Comparison of ENCODE assay signal across 26 mouse cellular contexts in the genomic region with DNA sequence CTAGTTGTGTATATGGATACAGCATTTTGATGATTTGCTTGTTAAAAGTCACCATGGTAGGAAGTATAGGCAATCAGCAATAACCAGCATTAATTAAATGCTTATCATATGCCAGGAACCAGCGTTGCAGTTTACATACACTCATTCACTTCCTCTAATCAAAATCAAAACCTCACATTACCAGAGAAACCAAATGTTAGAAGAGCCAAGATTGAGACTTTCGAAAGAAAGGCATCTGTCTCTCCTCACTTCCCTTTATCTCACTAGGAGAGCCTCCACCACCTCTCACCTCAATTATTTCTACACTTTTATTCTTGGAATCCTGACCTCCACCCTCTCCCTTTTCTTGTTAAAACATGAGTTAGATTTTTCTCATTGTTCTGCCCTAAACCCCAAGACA. TPM values are rescaled to one million over a fixed set of nuclear protein-coding genes. Genes with fewer than 3 reads are reported as not detected.
A peak's percentile ranks its signal among the peaks of the same experiment; 100 is the strongest.
DNase-seq lines count a peak whose midpoint lies in the region; ATAC-seq and TF ChIP-seq lines count a peak whose summit lies in the region.
"Had no signal": no experiment of that assay in that cellular context is flagged by ENCODE, and none has a peak within 500 bp of the region (broad histone marks: within the 10 kb centered on the region; RNA-seq: fewer than 3 reads in every experiment).

No protein-coding gene starts in this region.

- intact Hi-C loops in left cerebral cortex, postnatal 14 days (cut with DNase I), result no loop called here

- no peak overlapping the region for H3K4me3 ChIP-seq in forebrain, embryonic 15.5 days
- no peak overlapping the region for H3K4me3 ChIP-seq in forebrain, postnatal 0 days (ENCODE audit: low read depth, low read length)
- H3K4me3 ChIP-seq: embryonic facial prominence, embryonic 10.5 days; embryonic facial prominence, embryonic 12.5 days; forebrain, embryonic 13.5 days had no signal

- no peaks in the 10 kb centered on the region for H3K36me3 ChIP-seq in forebrain, embryonic 15.5 days
- no peaks in the 10 kb centered on the region for H3K36me3 ChIP-seq in forebrain, postnatal 0 days (ENCODE audit: insufficient read depth)
- H3K36me3 ChIP-seq in splenic B cell, adult 2 months (ENCODE audit: control insufficient read depth, insufficient read depth, low read length, poor library complexity, severe bottlenecking), result no peaks in the 10 kb centered on the region
- H3K36me3 ChIP-seq: embryonic facial prominence, embryonic 10.5 days; embryonic facial prominence, embryonic 12.5 days; G1E had no signal

- peaks cover 22% of the 10 kb centered on the region for H3K4me1 ChIP-seq in forebrain, embryonic 15.5 days
- H3K4me1 ChIP-seq in forebrain, postnatal 0 days (ENCODE audit: insufficient read depth), result peaks cover 5% of the 10 kb centered on the region
- H3K4me1 ChIP-seq: embryonic facial prominence, embryonic 10.5 days; embryonic facial prominence, embryonic 12.5 days had no signal

- TF ChIP-seq CTCF in forebrain, postnatal 0 days (IDR thresholded peaks at IDR 0.05; ENCODE audit: low read depth), result no peak

- H3K9ac ChIP-seq in forebrain, embryonic 15.5 days (replicated peaks), result no peak overlapping the region
- no peak overlapping the region for H3K9ac ChIP-seq in forebrain, postnatal 0 days
- H3K9ac ChIP-seq: embryonic facial prominence, embryonic 12.5 days; forebrain, embryonic 13.5 days had no signal

- H3K9me3 ChIP-seq in forebrain, embryonic 15.5 days, result no peaks in the 10 kb centered on the region
- H3K9me3 ChIP-seq in forebrain, postnatal 0 days (ENCODE audit: low read length), result no peaks in the 10 kb centered on the region
- H3K9me3 ChIP-seq: embryonic facial prominence, embryonic 10.5 days; embryonic facial prominence, embryonic 12.5 days; forebrain, embryonic 13.5 days; G1E had no signal

- H3K4me2 ChIP-seq in forebrain, embryonic 15.5 days (replicated peaks), result no peak overlapping the region
- no peak overlapping the region for H3K4me2 ChIP-seq in forebrain, postnatal 0 days (ENCODE audit: low read depth)
- H3K4me2 ChIP-seq: embryonic facial prominence, embryonic 12.5 days; forebrain, embryonic 13.5 days had no signal

- peak overlapping the region; percentile 19; the same call in 1 of the 2 replicates for H3K27ac ChIP-seq in forebrain, embryonic 15.5 days (replicated peaks)
- H3K27ac ChIP-seq in forebrain, postnatal 0 days (ENCODE audit: low read depth, low read length), result no peak overlapping the region
- H3K27ac ChIP-seq: embryonic facial prominence, embryonic 10.5 days; embryonic facial prominence, embryonic 12.5 days; forebrain, embryonic 13.5 days had no signal

- 52% methylated on average over 2 of the region's 2 CpGs for WGBS in forebrain, embryonic 15.5 days
- WGBS in forebrain, postnatal 0 days, result 36% methylated on average over 2 of the region's 2 CpGs

- ATAC-seq in forebrain, embryonic 15.5 days (replicated peaks), result no peak
- no peak for ATAC-seq in forebrain, postnatal 0 days
- ATAC-seq in megakaryocyte, adult 5-6 weeks (ENCODE audit: poor library complexity, severe bottlenecking), result peak; percentile 56
- ATAC-seq in monocyte, adult 5-6 weeks (replicated peaks; ENCODE audit: insufficient number of reproducible peaks, low FRiP score, low TSS enrichment, poor library complexity, severe bottlenecking), result no peak
- ATAC-seq: activated CD4-positive, CD25-positive, alpha-beta regulatory T cell, adult 4 months; CD4-positive, CD25-positive, alpha-beta regulatory T cell, adult 4 months; forebrain, embryonic 13.5 days; forebrain, embryonic 16.5 days; Patski had no signal

- H3K27me3 ChIP-seq in forebrain, embryonic 15.5 days, result no peaks in the 10 kb centered on the region
- H3K27me3 ChIP-seq in forebrain, postnatal 0 days (ENCODE audit: insufficient read depth, low read length), result no peaks in the 10 kb centered on the region
- no peaks in the 10 kb centered on the region for H3K27me3 ChIP-seq in splenic B cell, adult 2 months (ENCODE audit: control insufficient read depth, insufficient read depth, low read length, poor library complexity, severe bottlenecking)
- H3K27me3 ChIP-seq: CH12.LX; embryonic facial prominence, embryonic 12.5 days; forebrain, embryonic 13.5 days; Patski had no signal

- DNase-seq in forebrain, postnatal 0 days, result no peak
- peak; percentile 28 for DNase-seq in lung, postnatal 36 days
- DNase-seq in lung, postnatal 10 days, result no peak
- peak; percentile 16 for DNase-seq in splenic B cell, adult 2 months (ENCODE audit: low read depth, low spot score)
- DNase-seq in left cerebral cortex, postnatal 14 days (ENCODE audit: low spot score in 2 of 2), result no peak
- DNase-seq: adrenal gland, adult 8-10 months; adrenal gland, postnatal 14 days; adrenal gland, postnatal 36 days; B cell, adult 2 months; cerebellum, adult 18-20 months; cerebellum, adult 8-10 months; cerebellum, adult 9-11 months; cerebellum, postnatal 14 days; cerebellum, postnatal 36 days had no signal

RNA-seq across cellular contexts. Expression of gene Kcna3, which starts 35.8 kb away (rescaled TPM):
- polyA plus RNA-seq in forebrain, embryonic 15.5 days (2015; fragmentation: Nextera tagmentation; extraction: Ambion mirVana), result 21.8 and 21.9 TPM in 2 replicates
- 30.4 and 34.7 TPM in 2 replicates for total RNA-seq in forebrain, postnatal 0 days (2014; rRNA removed)
- 8.1 and 13.9 TPM in 2 replicates for polyA plus RNA-seq in forebrain, postnatal 0 days (2015; fragmentation: Nextera tagmentation; extraction: Ambion mirVana)
- total RNA-seq in megakaryocyte, adult 5-6 weeks (2015), result 13.3 and 17.4 TPM in 2 replicates
- total RNA-seq in megakaryocyte, adult 5-6 weeks (2017), result 5.6 and 6.9 TPM in 2 replicates
- total RNA-seq in monocyte, adult 5-6 weeks (2017), result 5.3 to 23.6 TPM (median 8.3 TPM) in 3 replicates
- total RNA-seq in left cerebral cortex, postnatal 14 days (2021), result 10 to 100 TPM; 28.5 to 28.6 TPM
- total RNA-seq: G1E had no signal
- polyA plus RNA-seq: G1E, Patski had no signal

Comparison
In these comparisons a context has a peak if more than half of its experiments do, and no peak if none do; other contexts are left out.
1. DNase-seq: peak in lung, postnatal 36 days (single experiment) and splenic B cell, adult 2 months (single experiment); none in forebrain, postnatal 0 days (single experiment), lung, postnatal 10 days (single experiment) and left cerebral cortex, postnatal 14 days (0 of 2).